Mouse (Mus musculus): Measurements from ENCODE around the gene Frmd5.

DNA sequence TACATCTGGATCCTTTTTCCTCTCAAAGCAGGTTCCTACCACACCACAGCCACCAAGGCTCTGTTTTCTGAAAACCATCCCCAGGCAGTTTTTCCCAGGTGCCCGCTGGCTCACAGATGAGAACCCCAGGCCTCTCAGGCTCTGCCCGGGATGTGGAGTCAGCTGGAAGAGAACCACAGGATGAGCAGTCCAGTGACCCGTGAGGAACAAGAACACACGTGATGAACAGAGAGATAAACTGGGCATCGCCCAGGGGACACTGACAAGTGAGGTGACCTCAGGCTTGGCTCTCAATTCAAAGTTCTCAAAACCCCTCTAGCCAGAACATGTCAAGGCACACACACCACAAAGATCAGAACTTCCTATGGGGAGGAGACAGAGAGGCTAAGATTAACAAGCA is 176.6 kb downstream of the Frmd5 start:
- no peak for TF ChIP-seq CTCF (IDR thresholded peaks at IDR 0.05; ENCODE audit: borderline replicate concordance, control insufficient read depth, extremely low read depth, insufficient read depth, low read length, poor library complexity)
- no peak for TF ChIP-seq POLR2A (IDR thresholded peaks at IDR 0.05; ENCODE audit: control insufficient read depth, extremely low read depth, insufficient read depth, low read length, poor library complexity)

Data from thymus, adult 2 months (tissue).